Mouse (Mus musculus): Measurements from ENCODE around the gene Hsp90aa1. TPM values are rescaled to one million over a fixed set of nuclear protein-coding genes. Genes with fewer than 3 reads are reported as not detected.
A peak's percentile ranks its signal among the peaks of the same experiment; 100 is the strongest.
"Not testable (repeated sequence)": the region's sequence is repeated elsewhere in the genome, so short reads cannot be mapped to it uniquely, and the experiment has no call there.

The Hsp90aa1 gene
- polyA plus RNA-seq, 1 experiment from 2014 or later = 1,260 TPM

- Histone ChIP-seq H3K4me1 (peaks cover 61% of the 10 kb centered on the region), H3K36me3 (replicated peaks) (peaks cover 26% of the 10 kb centered on the region), H3K27me3 (ENCODE audit: poor library complexity, severe bottlenecking) (no peaks in the 10 kb centered on the region), H3K9me3 (no peaks in the 10 kb centered on the region), H3K27ac (peak overlapping the region; percentile 97; the same call in 1 of the 2 replicates), H3K4me3 (peak overlapping the region; percentile 71; the same call in 1 of the 2 replicates)
- 77% methylated on average over 5 of the region's 5 CpGs for WGBS
- DNase-seq (ENCODE audit: extremely low spot score, low spot score) = no peak
Measured at GRCm38 (mm10) chr12:110697457-110697856, 5.1 kb downstream of the Hsp90aa1 start.

DNA sequence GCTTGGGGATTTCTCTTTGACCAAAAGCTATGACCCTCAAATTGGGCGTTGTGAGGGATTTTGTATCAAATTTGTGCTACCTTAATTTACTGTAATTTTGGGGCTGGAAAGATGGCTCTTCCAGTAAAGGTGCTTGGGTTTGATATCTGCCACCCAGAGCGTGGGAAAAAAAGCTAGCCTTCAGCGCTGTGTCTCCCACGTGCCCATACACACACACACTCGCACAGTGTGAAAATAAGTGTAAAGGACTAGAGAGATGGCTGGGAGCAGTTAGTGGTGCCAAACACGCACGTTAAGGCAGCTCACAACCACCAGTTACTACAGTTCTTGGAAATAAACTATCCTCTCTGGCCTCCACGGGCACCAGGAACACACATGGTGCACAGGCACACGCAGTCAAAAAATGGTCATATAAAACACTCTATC, 5.5 kb downstream of the Hsp90aa1 start:
- H3K36me3 ChIP-seq (replicated peaks) = peaks cover 29% of the 10 kb centered on the region
- DNase-seq (ENCODE audit: extremely low spot score, low spot score) = no peak
- no peaks in the 10 kb centered on the region for H3K9me3 ChIP-seq
- peak overlapping the region; percentile 97 for H3K27ac ChIP-seq
- H3K4me1 ChIP-seq = peaks cover 60% of the 10 kb centered on the region
- H3K27me3 ChIP-seq (ENCODE audit: poor library complexity, severe bottlenecking) = no peaks in the 10 kb centered on the region
- peak overlapping the region; percentile 71 for H3K4me3 ChIP-seq
- WGBS = 57% methylated on average over 9 of the region's 9 CpGs

DNA sequence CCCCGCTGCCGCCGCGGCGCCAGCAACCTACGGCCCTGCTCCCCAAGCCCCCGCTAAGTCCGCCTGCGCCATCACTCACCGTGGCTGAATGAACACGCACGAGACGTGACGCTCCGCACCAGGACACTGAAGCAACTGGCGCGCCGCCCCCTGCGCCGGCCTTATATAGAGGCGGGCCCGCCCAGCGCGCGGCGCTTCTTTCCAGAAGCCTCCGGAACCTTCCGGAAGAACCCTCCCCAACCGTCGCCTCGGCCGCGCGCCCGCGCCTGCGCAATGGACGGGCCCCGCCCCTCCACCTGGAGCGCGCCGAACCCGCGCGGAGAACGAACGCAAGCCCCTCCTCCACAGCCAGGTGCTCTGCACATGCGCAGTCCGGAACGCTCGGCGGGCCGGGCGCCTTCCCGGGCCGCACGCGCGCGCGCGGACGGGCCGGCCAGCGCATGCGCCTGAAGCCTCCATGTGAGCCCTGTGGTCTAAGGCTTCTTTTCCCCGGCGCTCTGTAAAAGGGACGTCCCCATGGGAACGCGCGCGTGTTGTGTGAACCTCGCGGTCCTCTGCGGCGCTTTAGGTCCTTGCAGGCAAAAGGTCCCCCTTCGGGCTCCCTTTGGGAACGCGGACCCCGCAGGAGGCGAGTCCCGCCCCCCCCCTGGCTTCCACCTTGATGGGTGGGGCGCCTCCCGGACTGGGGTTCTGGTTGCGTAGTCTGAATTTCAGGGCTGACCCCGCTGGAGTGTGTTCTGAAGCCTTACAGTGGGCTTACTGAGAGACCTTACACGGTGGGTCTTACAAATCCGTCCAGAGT, 6.2 kb downstream of the Hsp90aa1 start:
- Histone ChIP-seq H3K9me3 (no peaks in the 10 kb centered on the region), H3K36me3 (replicated peaks) (peaks cover 35% of the 10 kb centered on the region), H3K27me3 (ENCODE audit: poor library complexity, severe bottlenecking) (no peaks in the 10 kb centered on the region), H3K4me1 (peaks cover 54% of the 10 kb centered on the region), H3K27ac (peak overlapping the region; percentile 97), H3K4me3 (peak overlapping the region; percentile 71)
- under 1% methylated on average over 89 of the region's 89 CpGs for WGBS
- DNase-seq (ENCODE audit: extremely low spot score, low spot score) = peak; percentile 97

- DNase-seq (ENCODE audit: extremely low spot score, low spot score) = peak; percentile 66
- no peaks in the 10 kb centered on the region for H3K9me3 ChIP-seq
Measured at GRCm38 (mm10) chr12:110695676-110696171, 6.8 kb downstream of the Hsp90aa1 start.

DNA sequence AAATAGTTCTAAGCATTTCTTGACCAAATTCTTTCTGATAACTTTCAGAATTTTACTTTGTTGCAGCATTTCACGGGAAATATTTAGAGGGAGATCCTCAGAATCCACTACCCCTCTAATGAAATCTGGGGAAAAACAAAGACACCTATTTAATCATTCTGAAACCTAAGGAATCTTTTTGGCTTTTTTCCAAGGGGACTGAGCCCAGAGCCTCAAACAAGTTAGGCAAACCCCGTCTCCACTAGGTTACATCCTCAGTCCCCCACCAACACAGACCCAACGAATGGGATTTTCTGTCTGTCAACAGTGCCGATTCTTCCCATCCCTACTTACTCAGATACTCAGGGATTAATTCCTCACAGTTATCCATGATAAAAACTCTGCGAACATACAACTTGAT, 9.2 kb downstream of the Hsp90aa1 start:
- H3K27me3 ChIP-seq (ENCODE audit: poor library complexity, severe bottlenecking); H3K27ac ChIP-seq; H3K9me3 ChIP-seq; DNase-seq (ENCODE audit: extremely low spot score, low spot score); H3K4me3 ChIP-seq: not testable (repeated sequence)
- WGBS = 93% methylated on average over 5 of the region's 5 CpGs
- H3K4me1 ChIP-seq = peaks cover 35% of the 10 kb centered on the region
- peaks cover 61% of the 10 kb centered on the region for H3K36me3 ChIP-seq (replicated peaks)

More at GRCm38 (mm10) chr12:110695676-110696171, 6.8 kb downstream of the Hsp90aa1 start:
- no peaks in the 10 kb centered on the region for H3K27me3 ChIP-seq (ENCODE audit: poor library complexity, severe bottlenecking)
- peak overlapping the region; percentile 97 for H3K27ac ChIP-seq
- WGBS = under 1% methylated on average over 55 of the region's 55 CpGs
- peaks cover 47% of the 10 kb centered on the region for H3K4me1 ChIP-seq
- H3K36me3 ChIP-seq (replicated peaks) = peaks cover 37% of the 10 kb centered on the region
- H3K4me3 ChIP-seq = peak overlapping the region; percentile 71

- peaks cover 91% of the 10 kb centered on the region for H3K36me3 ChIP-seq (replicated peaks)
- no peaks in the 10 kb centered on the region for H3K9me3 ChIP-seq
- no peaks in the 10 kb centered on the region for H3K27me3 ChIP-seq (ENCODE audit: poor library complexity, severe bottlenecking)
- H3K27ac ChIP-seq = no peak overlapping the region
- H3K4me1 ChIP-seq = peaks cover 16% of the 10 kb centered on the region
- no peak overlapping the region for H3K4me3 ChIP-seq
- WGBS = 87% methylated on average over 6 of the region's 6 CpGs
- no peak for DNase-seq (ENCODE audit: extremely low spot score, low spot score)
Measured at GRCm38 (mm10) chr12:110689919-110690643, 12.4 kb downstream of the Hsp90aa1 start.

DNA sequence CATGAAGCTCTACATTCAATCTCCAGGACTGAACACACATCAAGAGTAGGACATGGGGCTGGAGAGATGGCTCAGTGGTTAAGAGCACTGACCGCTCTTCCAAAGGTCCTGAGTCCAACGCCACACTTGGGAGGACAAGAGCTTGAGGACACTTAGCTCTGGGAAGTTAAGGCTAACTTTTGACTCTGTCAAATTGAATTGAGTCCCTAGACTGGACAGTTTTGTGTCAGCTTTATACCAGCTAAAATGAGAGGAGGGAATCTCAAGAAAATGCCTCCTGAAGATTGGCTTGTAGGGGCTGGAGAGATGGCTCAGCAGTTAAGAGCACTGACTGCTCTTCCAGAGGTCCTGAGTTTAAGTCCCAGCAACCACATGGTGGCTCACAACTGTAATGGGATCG, 13.6 kb downstream of the Hsp90aa1 start:
- not testable (repeated sequence) for H3K27ac ChIP-seq; H3K4me3 ChIP-seq; H3K27me3 ChIP-seq (ENCODE audit: poor library complexity, severe bottlenecking); H3K9me3 ChIP-seq; H3K4me1 ChIP-seq; DNase-seq (ENCODE audit: extremely low spot score, low spot score)
- H3K36me3 ChIP-seq (replicated peaks) = peaks cover 83% of the 10 kb centered on the region
- 97% methylated on average over 3 of the region's 3 CpGs for WGBS

- no peaks in the 10 kb centered on the region for H3K27me3 ChIP-seq (ENCODE audit: poor library complexity, severe bottlenecking)
- H3K36me3 ChIP-seq (replicated peaks) = peaks cover 75% of the 10 kb centered on the region
- H3K4me3 ChIP-seq = no peak overlapping the region
- H3K4me1 ChIP-seq = no peaks in the 10 kb centered on the region
- H3K9me3 ChIP-seq = no peaks in the 10 kb centered on the region
- H3K27ac ChIP-seq = no peak overlapping the region
- no peak for DNase-seq (ENCODE audit: extremely low spot score, low spot score)
- WGBS = 86% methylated on average over 12 of the region's 12 CpGs
Measured at GRCm38 (mm10) chr12:110687894-110688734, 14.4 kb downstream of the Hsp90aa1 start.

DNA sequence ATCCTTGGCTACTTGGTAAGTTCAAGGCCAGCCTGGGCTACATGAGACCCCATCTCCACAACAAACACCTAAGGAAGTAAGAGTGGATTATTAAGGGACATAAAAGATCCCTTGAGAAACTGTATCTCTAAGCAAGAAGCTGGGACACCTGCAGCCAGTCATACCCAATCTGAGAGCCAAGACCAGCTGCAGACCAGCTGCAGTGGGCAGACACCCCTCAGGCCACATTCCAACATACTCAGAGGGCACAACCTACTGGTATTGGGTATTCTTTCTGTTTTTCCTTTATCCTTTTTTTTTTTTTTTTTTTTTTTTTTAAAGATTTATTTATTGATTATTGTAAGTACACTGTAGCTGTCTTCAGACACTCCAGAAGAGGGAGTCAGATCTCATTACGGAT, 18.9 kb downstream of the Hsp90aa1 start:
- Histone ChIP-seq H3K27me3 (ENCODE audit: poor library complexity, severe bottlenecking) (no peaks in the 10 kb centered on the region), H3K4me3 (no peak overlapping the region), H3K4me1 (no peaks in the 10 kb centered on the region), H3K27ac (no peak overlapping the region), H3K36me3 (replicated peaks) (peaks cover 36% of the 10 kb centered on the region), H3K9me3 (no peaks in the 10 kb centered on the region)
- WGBS = 100% methylated on average over 1 of the region's 1 CpGs
- no peak for DNase-seq (ENCODE audit: extremely low spot score, low spot score)

DNA sequence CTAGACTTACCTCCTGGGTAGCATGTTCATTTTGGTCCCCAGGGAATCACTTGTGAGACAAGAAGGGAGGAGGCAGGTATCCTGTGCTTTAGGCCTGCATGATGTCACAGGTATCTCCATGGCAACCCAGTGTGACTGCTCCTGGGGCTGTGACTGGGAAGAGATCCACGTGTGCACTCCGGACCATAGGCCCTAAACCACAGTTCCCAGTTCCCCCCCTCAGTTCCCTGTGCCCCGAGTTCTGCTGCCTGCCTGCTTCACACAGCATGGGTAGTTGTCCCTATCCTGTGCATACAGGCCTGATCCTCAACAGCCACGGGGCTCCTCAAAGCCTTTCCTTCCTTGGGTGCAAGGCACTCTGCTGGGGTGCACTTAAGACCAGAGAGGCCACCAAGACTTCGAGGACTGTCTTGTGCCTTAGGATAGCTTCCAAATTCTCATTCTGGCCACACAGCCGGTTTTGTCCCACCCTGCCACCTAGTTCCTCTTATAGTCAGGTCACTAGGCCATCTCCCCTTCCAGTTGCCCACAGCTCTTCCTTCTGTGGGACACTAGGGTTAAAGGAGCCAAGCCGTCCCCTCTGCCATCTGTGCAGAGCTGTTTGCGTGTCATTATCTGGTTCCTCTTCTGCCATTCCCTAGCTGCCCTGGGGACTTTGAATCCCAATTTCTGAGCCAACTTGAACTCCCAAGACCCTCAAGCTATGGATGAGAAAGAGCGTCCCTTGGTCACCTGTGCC, 19.8 kb downstream of the Hsp90aa1 start, which contains the start of gene 1700001K19Rik:
Gene 1700001K19Rik, minus strand, starts transcription at position 59 of the 739 bp plus-strand sequence.
- Histone ChIP-seq H3K9me3 (no peaks in the 10 kb centered on the region), H3K27ac (no peak within 1 kb of the TSS), H3K4me1 (no peaks in the 10 kb centered on the region), H3K4me3 (no peak within 1 kb of the TSS), H3K36me3 (replicated peaks) (peaks cover 28% of the 10 kb centered on the region), H3K27me3 (ENCODE audit: poor library complexity, severe bottlenecking) (no peaks in the 10 kb centered on the region)
- WGBS = 80% methylated on average over 9 of the region's 9 CpGs
- DNase-seq (ENCODE audit: extremely low spot score, low spot score) = no peak

DNA sequence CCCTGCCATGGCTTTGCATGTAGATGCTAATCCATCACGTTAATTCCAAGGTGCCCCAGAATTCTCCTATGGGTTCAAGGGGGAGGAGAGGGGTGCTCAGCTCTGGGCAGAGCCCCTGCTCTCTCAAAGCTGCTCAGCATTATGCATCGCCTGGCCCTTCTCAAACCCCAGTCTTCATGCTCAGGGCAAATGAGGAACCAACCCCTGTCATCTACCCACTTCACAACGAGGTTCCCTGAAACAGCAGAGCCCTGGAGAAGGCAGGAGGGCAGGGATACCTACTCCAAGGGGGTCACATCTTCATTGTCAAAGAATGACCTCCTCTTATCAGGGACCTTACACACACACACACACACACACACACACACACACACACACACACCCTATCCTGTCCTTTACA, 20.6 kb downstream of the Hsp90aa1 start:
- WGBS = 61% methylated on average over 3 of the region's 3 CpGs

More for the DNA sequence above, 20.6 kb downstream of the Hsp90aa1 start:
- Histone ChIP-seq H3K27me3 (ENCODE audit: poor library complexity, severe bottlenecking) (no peaks in the 10 kb centered on the region), H3K4me1 (no peaks in the 10 kb centered on the region), H3K27ac (no peak overlapping the region), H3K9me3 (no peaks in the 10 kb centered on the region), H3K4me3 (no peak overlapping the region), H3K36me3 (replicated peaks) (peaks cover 19% of the 10 kb centered on the region)
- DNase-seq (ENCODE audit: extremely low spot score, low spot score) = no peak
